Mouse (Mus musculus): ENCODE data around the gene Tubgcp2. TPM values are rescaled to one million over a fixed set of nuclear protein-coding genes. Genes with fewer than 3 reads are reported as not detected.
A peak's percentile ranks its signal among the peaks of the same experiment; 100 is the strongest.

The Tubgcp2 gene
- total and polyA plus RNA-seq, 2 experiments from 2014 or later: 24.5 to 53.1 TPM

- Histone ChIP-seq H3K4me1 (ENCODE audit: control insufficient read depth, insufficient read depth) (peaks cover 4% of the 10 kb centered on the region; the same call in 1 of the 2 replicates), H3K27ac (ENCODE audit: low read depth) (no peak overlapping the region), H3K4me2 (ENCODE audit: low read depth, low read length) (peak overlapping the region; percentile 53), H3K9ac (replicated peaks; ENCODE audit: low read depth, low read length) (no peak overlapping the region), H3K9me3 (replicated peaks; ENCODE audit: control insufficient read depth, low read length) (no peaks in the 10 kb centered on the region), H3K27me3 (ENCODE audit: control insufficient read depth, insufficient read depth, low read length) (peaks cover 91% of the 10 kb centered on the region), H3K4me3 (ENCODE audit: low read depth, low read length) (peak overlapping the region; percentile 34), H3K36me3 (replicated peaks; ENCODE audit: control insufficient read depth, insufficient read depth, low read length) (no peaks in the 10 kb centered on the region)
- TF ChIP-seq EP300 (IDR thresholded peaks at IDR 0.05; ENCODE audit: low read depth) (no peak), CTCF (IDR thresholded peaks at IDR 0.05; ENCODE audit: low read depth) (no peak)
- WGBS: 2% methylated on average over 46 of the region's 47 CpGs
- ATAC-seq (ENCODE audit: insufficient read depth, low read depth) (no peak), DNase-seq (ENCODE audit: low spot score) (no peak)
Measured at GRCm38 (mm10) chr7:140060936-140061831, 24.7 kb upstream of the Tubgcp2 start.

- Histone ChIP-seq H3K36me3 (replicated peaks; ENCODE audit: control insufficient read depth, insufficient read depth, low read length) (no peaks in the 10 kb centered on the region), H3K4me2 (ENCODE audit: low read depth, low read length) (no peak overlapping the region), H3K4me3 (ENCODE audit: low read depth, low read length) (no peak overlapping the region), H3K4me1 (ENCODE audit: control insufficient read depth, insufficient read depth) (peaks cover 4% of the 10 kb centered on the region; the same call in 1 of the 2 replicates), H3K27ac (ENCODE audit: low read depth) (no peak overlapping the region), H3K9me3 (replicated peaks; ENCODE audit: control insufficient read depth, low read length) (0 out of 2 replicates have a peak, but pooled peaks cover 4% of the 10 kb centered on the region), H3K27me3 (ENCODE audit: control insufficient read depth, insufficient read depth, low read length) (peaks cover 94% of the 10 kb centered on the region), H3K9ac (replicated peaks; ENCODE audit: low read depth, low read length) (no peak overlapping the region)
- WGBS: 29% methylated on average over 4 of the region's 4 CpGs
- ATAC-seq (ENCODE audit: insufficient read depth, low read depth) (no peak), DNase-seq (ENCODE audit: low spot score) (no peak)
- no peak for TF ChIP-seq CTCF (IDR thresholded peaks at IDR 0.05; ENCODE audit: low read depth)
- no peak for TF ChIP-seq EP300 (IDR thresholded peaks at IDR 0.05; ENCODE audit: low read depth)
Measured at GRCm38 (mm10) chr7:140059601-140060000, 23.1 kb upstream of the Tubgcp2 start.

GRCm38 (mm10) chr7:140058528-140058927 lies 22.1 kb upstream of the Tubgcp2 start:
- Histone ChIP-seq H3K36me3 (replicated peaks; ENCODE audit: control insufficient read depth, insufficient read depth, low read length) (no peaks in the 10 kb centered on the region), H3K9ac (replicated peaks; ENCODE audit: low read depth, low read length) (no peak overlapping the region), H3K9me3 (replicated peaks; ENCODE audit: control insufficient read depth, low read length) (0 out of 2 replicates have a peak, but pooled peaks cover 4% of the 10 kb centered on the region), H3K27me3 (ENCODE audit: control insufficient read depth, insufficient read depth, low read length) (peaks cover 88% of the 10 kb centered on the region), H3K4me3 (ENCODE audit: low read depth, low read length) (peak overlapping the region; percentile 50), H3K4me1 (ENCODE audit: control insufficient read depth, insufficient read depth) (peaks cover 4% of the 10 kb centered on the region; the same call in 1 of the 2 replicates), H3K27ac (ENCODE audit: low read depth) (no peak overlapping the region), H3K4me2 (ENCODE audit: low read depth, low read length) (peak overlapping the region; percentile 75)
- ATAC-seq (ENCODE audit: insufficient read depth, low read depth): no peak
- 22% methylated on average over 7 of the region's 7 CpGs for WGBS
- no peak for DNase-seq (ENCODE audit: low spot score)
- TF ChIP-seq EP300 (IDR thresholded peaks at IDR 0.05; ENCODE audit: low read depth): no peak
- TF ChIP-seq CTCF (IDR thresholded peaks at IDR 0.05; ENCODE audit: low read depth): no peak

- H3K9me3 ChIP-seq (replicated peaks; ENCODE audit: control insufficient read depth, low read length): 0 out of 2 replicates have a peak, but pooled peaks cover 4% of the 10 kb centered on the region
- peak overlapping the region; percentile 75 for H3K4me2 ChIP-seq (ENCODE audit: low read depth, low read length)
- peak overlapping the region; percentile 34; the same call in 1 of the 2 replicates for H3K9ac ChIP-seq (replicated peaks; ENCODE audit: low read depth, low read length)
- H3K27ac ChIP-seq (ENCODE audit: low read depth): no peak overlapping the region
- no peaks in the 10 kb centered on the region for H3K36me3 ChIP-seq (replicated peaks; ENCODE audit: control insufficient read depth, insufficient read depth, low read length)
- H3K4me1 ChIP-seq (ENCODE audit: control insufficient read depth, insufficient read depth): peaks cover 4% of the 10 kb centered on the region; the same call in 1 of the 2 replicates
- H3K4me3 ChIP-seq (ENCODE audit: low read depth, low read length): peak overlapping the region; percentile 50
- ATAC-seq (ENCODE audit: insufficient read depth, low read depth): peak; percentile 40; the same call in 1 of the 2 replicates
- TF ChIP-seq EP300 (IDR thresholded peaks at IDR 0.05; ENCODE audit: low read depth) (no peak), CTCF (IDR thresholded peaks at IDR 0.05; ENCODE audit: low read depth) (no peak)
- peaks cover 90% of the 10 kb centered on the region for H3K27me3 ChIP-seq (ENCODE audit: control insufficient read depth, insufficient read depth, low read length)
- 3% methylated on average over 53 of the region's 53 CpGs for WGBS
- no peak for DNase-seq (ENCODE audit: low spot score)
Measured at GRCm38 (mm10) chr7:140057413-140058407, 21.2 kb upstream of the Tubgcp2 start.

GRCm38 (mm10) chr7:140054124-140054523 lies 17.7 kb upstream of the Tubgcp2 start:
- no peak overlapping the region for H3K4me3 ChIP-seq (ENCODE audit: low read depth, low read length)
- WGBS: 65% methylated on average over 4 of the region's 4 CpGs
- H3K9ac ChIP-seq (replicated peaks; ENCODE audit: low read depth, low read length): no peak overlapping the region
- H3K36me3 ChIP-seq (replicated peaks; ENCODE audit: control insufficient read depth, insufficient read depth, low read length): no peaks in the 10 kb centered on the region
- H3K9me3 ChIP-seq (replicated peaks; ENCODE audit: control insufficient read depth, low read length): 0 out of 2 replicates have a peak, but pooled peaks cover 4% of the 10 kb centered on the region
- no peak overlapping the region for H3K27ac ChIP-seq (ENCODE audit: low read depth)
- DNase-seq (ENCODE audit: low spot score) (no peak), ATAC-seq (ENCODE audit: insufficient read depth, low read depth) (no peak)
- H3K4me1 ChIP-seq (ENCODE audit: control insufficient read depth, insufficient read depth): peaks cover 6% of the 10 kb centered on the region; the same call in 1 of the 2 replicates
- TF ChIP-seq CTCF (IDR thresholded peaks at IDR 0.05; ENCODE audit: low read depth) (no peak), EP300 (IDR thresholded peaks at IDR 0.05; ENCODE audit: low read depth) (no peak)
- H3K27me3 ChIP-seq (ENCODE audit: control insufficient read depth, insufficient read depth, low read length): peaks cover 90% of the 10 kb centered on the region
- H3K4me2 ChIP-seq (ENCODE audit: low read depth, low read length): no peak overlapping the region

Data from heart, postnatal 0 days (tissue).